Mouse (Mus musculus): ENCODE measurements around the gene Ntn1. TPM values are rescaled to one million over a fixed set of nuclear protein-coding genes. Genes with fewer than 3 reads are reported as not detected.
A peak's percentile ranks its signal among the peaks of the same experiment; 100 is the strongest.

The Ntn1 gene
- total RNA-seq, 2 experiments from 2014 or later: 5.9 to 7.2 TPM

DNA sequence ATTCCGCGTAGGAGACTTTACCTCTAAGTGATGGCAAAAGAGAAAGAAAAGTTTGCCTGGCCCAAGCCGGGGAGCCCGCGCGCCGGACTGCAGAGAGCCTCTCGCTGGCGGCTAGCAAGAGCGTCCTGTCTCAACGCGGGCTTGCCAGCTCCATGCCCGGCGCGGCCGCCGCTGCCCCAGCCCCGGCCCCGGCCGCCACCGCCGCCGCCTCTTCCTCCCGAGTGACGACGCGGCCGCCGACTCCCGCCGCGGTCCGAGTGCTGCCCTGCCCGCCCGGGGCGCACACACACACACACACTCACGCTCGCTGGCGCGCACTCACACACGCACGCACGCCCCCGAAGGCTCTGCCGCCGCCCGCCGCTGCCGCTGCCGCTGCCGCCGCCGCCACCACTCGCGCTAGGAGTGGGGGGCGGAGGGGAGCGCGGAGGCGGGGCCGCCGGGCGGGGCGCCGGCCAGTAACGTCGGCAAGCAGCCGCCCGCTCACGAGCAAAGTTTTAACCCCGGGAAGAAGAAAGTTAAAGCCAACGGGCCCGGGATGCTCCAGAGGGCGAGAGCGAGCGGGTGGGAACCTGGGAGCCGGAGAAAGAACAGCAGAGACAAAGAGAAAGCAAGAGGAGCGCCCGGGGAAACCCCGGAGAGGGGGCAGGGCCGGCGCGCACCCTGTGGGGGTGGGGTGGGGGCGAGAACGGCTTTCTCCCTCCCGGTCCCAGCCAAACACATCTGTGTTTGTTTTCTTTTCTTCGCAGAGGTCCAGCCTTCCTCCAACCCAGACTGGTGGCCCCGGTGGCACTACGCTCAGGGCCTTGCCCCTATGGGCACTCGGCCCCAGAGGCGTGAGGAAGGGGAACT is 13.8 kb downstream of the Ntn1 start:
- peak overlapping the region; percentile 63 for H3K4me3 ChIP-seq
- no peak overlapping the region for H3K27ac ChIP-seq
- no peak for TF ChIP-seq CTCF (conservative IDR thresholded peaks at IDR 0.05)
- DNase-seq (ENCODE audit: low spot score in 2 of 2): peak in 1 of 2 experiments; percentile 23

DNA sequence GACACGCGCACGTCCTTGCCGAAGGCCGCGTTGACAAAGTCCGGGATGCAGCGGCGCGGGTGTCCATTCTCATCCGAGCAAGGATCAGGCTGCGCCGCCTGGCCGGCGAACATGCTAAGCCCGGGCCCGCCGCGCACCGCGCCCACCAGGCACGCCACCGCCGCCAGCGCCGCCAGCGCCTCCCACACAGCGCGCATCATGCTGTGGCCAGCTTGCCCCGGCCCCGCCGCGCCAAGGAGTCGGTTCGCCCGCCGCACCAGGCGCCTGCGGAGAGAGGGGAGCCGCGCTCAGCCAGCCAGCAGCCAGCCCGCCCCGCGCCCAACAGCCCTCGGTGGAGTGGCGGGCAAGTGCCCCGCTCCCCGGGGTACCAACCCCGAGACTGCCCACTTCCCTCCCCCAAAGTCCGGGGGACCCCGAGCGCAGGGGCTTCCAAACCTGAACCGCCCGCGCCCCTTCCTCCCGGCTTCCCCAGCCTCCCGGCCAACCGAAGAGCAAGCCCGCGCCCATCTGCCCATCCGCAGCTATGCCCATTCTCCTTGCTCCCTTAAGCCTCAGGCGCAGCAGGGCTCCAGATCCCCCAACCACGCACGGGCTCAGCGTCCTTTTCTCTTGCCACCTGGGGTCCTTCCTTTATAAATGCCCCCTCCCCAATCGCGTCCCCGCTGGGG is 14.6 kb downstream of the Ntn1 start:
- H3K27ac ChIP-seq: no peak overlapping the region

DNA sequence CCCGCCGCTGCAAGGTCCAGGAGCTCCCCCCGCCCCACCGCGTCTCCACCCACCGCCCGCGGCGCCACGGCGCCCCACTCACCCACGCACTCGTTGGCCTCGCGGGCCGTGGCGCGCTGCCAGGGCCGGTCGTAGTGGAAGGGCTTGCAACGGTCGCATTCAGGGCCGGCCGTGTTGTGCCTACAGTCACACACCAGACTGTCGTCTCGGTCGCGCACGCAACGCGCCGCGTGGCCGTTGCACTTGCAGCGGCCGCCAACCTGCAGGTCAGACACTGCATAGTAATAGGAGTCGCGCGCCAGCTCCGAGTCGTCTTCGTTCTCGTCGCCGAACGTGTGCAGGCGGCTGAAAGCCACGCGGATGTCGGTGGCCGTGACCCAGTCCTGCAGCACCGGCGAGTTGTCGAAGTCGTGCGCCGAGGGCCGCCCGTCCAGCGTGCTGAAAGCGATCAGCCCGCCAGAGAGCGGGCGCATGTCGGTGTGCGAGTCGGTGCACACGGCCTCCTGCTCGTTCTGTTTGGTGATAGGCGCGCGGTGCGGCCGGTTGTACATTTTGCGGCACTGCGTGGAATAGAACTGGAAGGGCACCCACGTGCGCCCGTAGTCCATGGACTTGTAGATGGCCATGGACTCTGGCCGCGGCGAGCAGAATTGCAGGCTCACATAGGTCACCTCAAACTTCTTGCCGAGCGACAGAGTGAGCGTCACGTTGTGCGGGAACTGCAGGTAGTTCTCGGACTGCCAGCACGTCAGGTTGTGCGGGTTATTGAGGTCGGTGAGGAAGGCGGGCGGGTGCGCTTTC is 15.4 kb downstream of the Ntn1 start:
- Histone ChIP-seq H3K4me3 (peak overlapping the region; percentile 63), H3K27ac (no peak overlapping the region)
- TF ChIP-seq CTCF (conservative IDR thresholded peaks at IDR 0.05): no peak
- DNase-seq (ENCODE audit: low spot score in 2 of 2): no peak

More for the DNA sequence above, 14.6 kb downstream of the Ntn1 start:
- H3K4me3 ChIP-seq: peak overlapping the region; percentile 63
- no peak for TF ChIP-seq CTCF (conservative IDR thresholded peaks at IDR 0.05)
- DNase-seq (ENCODE audit: low spot score in 2 of 2): no peak

DNA sequence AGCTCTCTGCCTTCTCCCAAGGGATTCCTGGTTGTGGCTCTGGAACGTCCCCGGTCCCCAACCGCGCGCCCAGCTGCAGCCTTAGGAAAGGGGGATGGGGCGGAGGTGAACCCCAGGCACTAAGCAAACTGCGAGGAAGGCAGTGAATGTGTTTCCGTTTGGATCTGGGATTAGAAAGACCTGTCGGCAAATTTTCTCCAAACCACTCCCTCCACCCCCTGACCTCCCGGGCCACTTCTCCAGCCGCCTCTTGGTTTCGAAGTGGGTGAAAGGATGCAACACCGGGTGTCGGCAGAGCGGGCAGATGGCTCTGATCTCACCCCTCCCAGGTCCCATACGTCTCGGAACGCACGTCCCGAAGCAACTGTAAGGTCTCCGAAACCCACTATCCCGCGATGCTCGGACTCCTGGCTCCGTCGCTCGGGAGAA is 16.0 kb downstream of the Ntn1 start:
- TF ChIP-seq CTCF (conservative IDR thresholded peaks at IDR 0.05): no peak
- Histone ChIP-seq H3K27ac (no peak overlapping the region), H3K4me3 (peak overlapping the region; percentile 63)
- DNase-seq (ENCODE audit: low spot score in 2 of 2): no peak

DNA sequence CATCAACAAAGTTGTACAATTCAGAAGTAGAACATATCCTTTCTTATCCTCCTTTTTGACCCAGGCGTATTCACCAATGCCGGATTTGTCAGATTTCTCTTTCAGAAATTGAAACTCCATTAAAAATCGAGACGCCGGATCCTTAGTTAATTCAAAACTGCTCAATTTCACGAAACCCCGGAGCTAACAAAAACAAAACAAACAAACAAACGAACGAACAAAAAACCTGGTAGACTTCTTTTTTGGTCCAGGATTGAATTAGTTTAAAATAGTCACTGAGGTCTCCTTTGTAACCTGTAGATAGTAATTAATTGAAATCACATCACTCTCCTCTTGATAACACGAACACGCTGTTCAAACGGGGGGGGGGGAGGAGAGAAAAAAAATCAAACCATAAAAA is 16.5 kb downstream of the Ntn1 start:
- no peak for DNase-seq (ENCODE audit: low spot score in 2 of 2)
- TF ChIP-seq CTCF (conservative IDR thresholded peaks at IDR 0.05): no peak
- Histone ChIP-seq H3K27ac (no peak overlapping the region), H3K4me3 (peak overlapping the region; percentile 63; the same call in 1 of the 2 replicates)

DNA sequence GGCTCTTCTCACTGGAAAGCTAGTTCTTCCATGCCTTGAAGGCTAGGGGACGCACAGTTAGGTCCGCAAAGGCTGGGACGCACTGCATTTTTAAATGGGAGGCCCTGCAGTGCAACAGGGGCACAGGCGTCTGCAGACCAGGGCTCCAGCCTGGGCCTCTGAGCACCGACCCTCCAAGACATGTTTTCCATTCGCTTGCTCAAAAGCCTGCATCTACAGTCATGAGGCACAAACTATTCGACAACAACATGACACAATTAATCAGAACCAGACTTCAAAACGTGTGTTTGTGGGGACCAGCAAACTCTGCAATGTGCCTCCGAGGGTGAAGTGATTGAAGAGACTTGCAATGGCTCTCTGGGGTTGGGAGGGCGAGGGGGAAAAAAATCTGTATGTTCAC is 17.1 kb downstream of the Ntn1 start:
- TF ChIP-seq CTCF (conservative IDR thresholded peaks at IDR 0.05): no peak
- Histone ChIP-seq H3K4me3 (no peak overlapping the region), H3K27ac (no peak overlapping the region)
- no peak for DNase-seq (ENCODE audit: low spot score in 2 of 2)

DNA sequence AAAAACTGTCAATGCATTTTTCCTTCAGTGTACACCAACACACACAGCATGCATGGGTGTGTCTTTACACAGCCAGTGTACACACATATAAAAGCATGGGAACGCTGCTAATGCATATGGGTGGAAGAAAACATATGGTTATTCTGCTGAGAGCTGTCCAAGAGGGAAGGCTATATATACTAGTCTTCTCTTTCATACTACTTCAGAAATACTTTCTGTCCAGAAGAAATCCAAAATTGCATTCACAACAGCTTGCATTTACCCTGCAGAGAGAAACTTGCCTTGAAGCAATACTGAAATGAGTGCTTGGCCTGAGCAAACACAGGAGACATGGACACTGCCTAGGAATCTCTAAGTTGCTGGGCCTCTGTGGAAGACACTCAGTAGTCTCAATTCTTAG is 18.8 kb downstream of the Ntn1 start:
- no peak for DNase-seq (ENCODE audit: low spot score in 2 of 2)
- TF ChIP-seq CTCF (conservative IDR thresholded peaks at IDR 0.05): no peak
- no peak overlapping the region for H3K27ac ChIP-seq
- H3K4me3 ChIP-seq: no peak overlapping the region

DNA sequence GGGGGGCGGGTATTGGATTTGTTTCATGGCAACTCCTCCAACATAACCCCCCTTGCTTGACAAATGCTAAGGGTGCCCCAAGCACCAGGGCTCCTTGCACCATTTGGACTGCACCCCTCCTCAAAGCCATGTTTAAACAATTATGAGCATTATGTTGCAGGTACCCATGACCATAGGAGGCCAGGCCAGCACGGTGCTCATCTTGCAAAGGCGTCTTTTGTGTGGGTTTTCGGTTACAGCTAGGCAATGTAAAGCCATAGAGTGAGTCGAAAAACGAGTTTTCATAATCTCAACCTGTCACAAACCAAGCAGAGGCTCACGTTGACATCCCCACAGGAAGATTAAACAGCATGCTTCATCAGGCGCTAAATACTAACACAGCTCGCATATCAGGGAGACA is 19.3 kb downstream of the Ntn1 start:
- Histone ChIP-seq H3K27ac (no peak overlapping the region), H3K4me3 (no peak overlapping the region)
- DNase-seq (ENCODE audit: low spot score in 2 of 2): no peak
- no peak for TF ChIP-seq CTCF (conservative IDR thresholded peaks at IDR 0.05)

DNA sequence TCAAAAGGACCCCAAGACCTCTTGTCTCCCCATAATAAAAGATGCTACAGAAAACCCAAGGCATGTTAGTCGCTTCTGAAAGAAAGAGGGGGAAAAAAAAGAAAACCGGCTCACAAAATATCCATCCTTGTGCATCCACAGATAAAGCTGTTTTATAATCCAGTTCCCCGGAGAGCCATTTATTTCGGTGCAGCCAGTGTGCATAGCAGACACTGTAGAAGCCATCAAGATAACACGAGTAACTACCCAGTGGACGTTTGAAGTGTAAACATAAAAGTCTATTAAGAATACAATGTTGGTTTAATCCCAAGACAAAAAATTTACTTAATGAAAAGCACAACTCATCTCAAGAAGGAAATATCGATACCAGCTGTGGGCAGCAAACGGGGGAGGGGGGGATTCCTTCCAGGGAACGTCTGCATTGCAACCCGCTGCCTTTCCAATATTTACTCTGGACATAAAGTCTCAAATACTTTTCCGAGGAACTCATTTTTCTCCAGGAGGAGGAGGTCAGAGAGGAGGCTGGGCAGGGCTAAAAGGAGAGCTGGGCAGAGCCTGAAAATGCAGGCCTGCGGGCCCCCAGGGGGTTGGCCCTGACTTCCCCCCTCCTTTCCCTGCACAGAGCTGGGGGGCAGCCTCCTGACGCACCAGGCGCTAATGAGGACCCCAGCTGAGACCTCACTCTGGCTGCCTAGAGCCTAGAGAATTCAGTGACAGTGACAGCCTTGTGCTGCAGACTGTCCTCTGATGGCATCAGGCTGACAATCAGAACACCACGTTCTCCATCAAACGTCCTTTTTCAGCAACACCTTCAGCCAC is 21.5 kb downstream of the Ntn1 start:
- DNase-seq (ENCODE audit: low spot score in 2 of 2): no peak
- Histone ChIP-seq H3K4me3 (no peak overlapping the region), H3K27ac (no peak overlapping the region)
- no peak for TF ChIP-seq CTCF (conservative IDR thresholded peaks at IDR 0.05)

DNA sequence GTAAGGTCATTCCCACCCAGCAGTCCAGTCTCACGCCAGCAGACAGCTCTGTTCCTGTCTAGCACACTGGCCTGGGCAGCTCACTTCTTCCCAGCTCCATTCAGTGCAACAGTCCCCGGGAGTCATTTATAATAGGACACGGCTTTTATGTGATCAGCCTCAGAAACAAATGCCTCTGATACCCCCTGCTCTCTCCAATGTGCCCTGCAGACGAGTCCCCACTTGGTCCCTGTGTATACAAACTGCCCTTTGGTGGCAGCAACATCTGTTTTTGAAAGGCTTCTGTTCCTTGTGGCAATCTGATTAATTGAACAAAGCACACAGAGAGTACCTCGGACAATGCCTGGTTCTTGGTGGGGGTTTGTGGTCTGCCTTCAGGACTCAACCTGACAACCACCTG is 22.2 kb downstream of the Ntn1 start:
- no peak for DNase-seq (ENCODE audit: low spot score in 2 of 2)
- no peak for TF ChIP-seq CTCF (conservative IDR thresholded peaks at IDR 0.05)
- Histone ChIP-seq H3K27ac (no peak overlapping the region), H3K4me3 (no peak overlapping the region)

DNA sequence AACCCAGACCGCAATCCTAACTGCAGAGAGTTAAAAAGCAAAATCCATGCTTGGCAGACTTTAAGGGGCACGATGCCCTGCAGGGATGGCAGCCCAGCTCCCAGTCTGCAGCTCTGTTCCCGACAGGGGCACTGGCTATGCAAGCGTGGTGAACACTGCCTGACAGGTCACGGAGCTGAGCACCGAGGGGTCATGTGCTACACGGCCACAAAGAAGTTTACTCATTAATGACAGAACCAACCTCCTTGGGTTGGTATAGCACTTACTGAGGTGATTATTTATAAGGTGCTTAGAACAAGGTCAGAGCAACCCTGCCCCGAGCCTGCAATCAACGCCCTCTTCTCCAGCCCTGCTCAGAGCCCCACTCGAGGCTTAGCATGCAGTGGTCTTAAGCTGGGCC is 27.5 kb downstream of the Ntn1 start:
- no peak for DNase-seq (ENCODE audit: low spot score in 2 of 2)
- Histone ChIP-seq H3K27ac (no peak overlapping the region), H3K4me3 (no peak overlapping the region)
- TF ChIP-seq CTCF (conservative IDR thresholded peaks at IDR 0.05): no peak

DNA sequence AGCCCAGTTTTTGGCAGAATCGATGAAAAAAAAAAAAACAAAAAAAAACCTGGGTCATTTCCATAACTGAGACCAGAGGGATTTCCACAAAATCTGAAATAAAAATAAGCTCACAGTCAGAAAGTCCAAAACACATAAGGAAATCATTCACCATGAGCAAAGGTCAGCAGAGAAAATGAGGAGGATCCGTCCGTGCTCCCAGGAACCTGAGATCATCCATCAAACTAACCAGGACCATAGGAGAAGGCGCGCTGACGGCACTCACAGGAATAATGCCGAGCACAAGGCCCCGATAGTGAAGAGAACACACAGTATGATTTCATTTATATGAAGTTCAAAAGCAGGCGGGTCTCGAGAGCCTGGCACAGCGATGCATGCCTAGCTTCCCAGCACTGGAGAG is 29.0 kb downstream of the Ntn1 start:
- Histone ChIP-seq H3K4me3 (no peak overlapping the region), H3K27ac (no peak overlapping the region)
- TF ChIP-seq CTCF (conservative IDR thresholded peaks at IDR 0.05): no peak
- no peak for DNase-seq (ENCODE audit: low spot score in 2 of 2)

Measured in layer of hippocampus, adult 2 months (tissue).